Mouse (Mus musculus) embryonic facial prominence, embryonic 14.5 days (tissue): ENCODE measurements around the gene Sntb2. TPM values are rescaled to one million over a fixed set of nuclear protein-coding genes. Genes with fewer than 3 reads are reported as not detected.

Experiments
- ATAC-seq: fragments of 200-750 bp; cut with Nextera tagmentation; 2 replicates; pipeline ENCODE4 v1.8.0; 2017; ENCODE audit warnings: low read depth, moderate number of reproducible peaks, moderate TSS enrichment
- DNase-seq: peaks from one replicate; pipeline ENCODE4 v3.0.0-alpha.2; 2015; ENCODE audit warnings: low spot score
- H3K27ac ChIP-seq: fragments of 300-500 bp; sonication (generic); replicated peaks from 2 replicates; pipeline ENCODE4 v1.5.1; 2014; ENCODE audit warnings: low read depth, mild to moderate bottlenecking, low read length, moderate library complexity
- H3K27me3 ChIP-seq: fragments of 300-500 bp; sonication (generic); replicated peaks from 2 replicates; pipeline ENCODE4 v1.6.1; 2014; ENCODE audit warnings: low read length; ENCODE audit not compliant: control insufficient read depth, insufficient read depth
- H3K36me3 ChIP-seq: fragments of 300-500 bp; sonication (generic); 2 replicates; pipeline ENCODE4 v1.6.1; 2014; ENCODE audit warnings: low read length, mixed read lengths; ENCODE audit not compliant: control insufficient read depth, insufficient read depth
- H3K4me1 ChIP-seq: fragments of 300-500 bp; sonication (generic); 2 replicates; pipeline ENCODE4 v1.6.1; 2014; ENCODE audit warnings: antibody characterized with exemption, low read length; ENCODE audit not compliant: control insufficient read depth, insufficient read depth
- H3K4me2 ChIP-seq: fragments of 300-500 bp; sonication (generic); 2 replicates; pipeline ENCODE4 v1.6.1; 2014; ENCODE audit warnings: low read depth, mild to moderate bottlenecking, low read length, moderate library complexity, mixed read lengths
- H3K4me3 ChIP-seq: fragments of 300-500 bp; sonication (generic); 2 replicates; pipeline ENCODE4 v1.5.1; 2014; ENCODE audit warnings: low read depth, mild to moderate bottlenecking, low read length
- H3K9ac ChIP-seq: fragments of 300-500 bp; sonication (generic); 2 replicates; pipeline ENCODE4 v1.6.1; 2014; ENCODE audit warnings: low read depth, mild to moderate bottlenecking, low read length, moderate library complexity, mixed read lengths
- H3K9me3 ChIP-seq: fragments of 300-500 bp; sonication (generic); 2 replicates; pipeline ENCODE4 v1.6.1; 2016; ENCODE audit warnings: low read length; ENCODE audit not compliant: control insufficient read depth
- WGBS: fragments of 180-500 bp; shearing (Covaris S2); extraction: QIAGEN DNeasy Blood & Tissue Kit; methylation state at CpG from one replicate; pipeline ENCODE4 v1.1.7; 2014; 5-methylcytosine and 5-hydroxymethylcytosine counted together
- polyA plus RNA-seq: library from polyadenylated mRNA; unstranded; fragments of >200 nt; fragmentation: Nextera tagmentation; extraction: Ambion mirVana; gene quantifications from 2 replicates; pipeline ENCODE4 v1.2.1, GENCODE M21; 2014

The Sntb2 gene
- polyA plus RNA-seq, 1 experiment from 2014 or later, result 16.3 TPM

DNA sequence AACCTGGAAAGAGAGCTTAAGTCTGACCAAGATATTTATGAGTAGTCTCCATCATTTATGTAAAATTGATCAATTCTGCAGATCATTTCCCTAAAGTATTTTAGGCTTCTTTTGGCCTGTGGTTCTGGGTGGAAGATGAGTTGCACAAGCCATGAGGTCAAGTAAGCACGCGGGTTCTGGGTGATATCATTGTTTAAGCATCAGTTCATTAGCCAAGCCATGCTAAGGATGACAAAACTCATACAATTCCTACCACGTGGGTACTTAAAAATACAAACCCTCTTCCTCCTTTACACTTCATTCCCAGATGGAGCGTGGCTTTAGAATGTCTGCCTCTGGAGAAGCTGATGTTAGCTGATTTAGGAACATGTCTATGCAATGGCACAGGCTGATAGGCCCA, 18.0 kb downstream of the Sntb2 start:
- WGBS, result 76% methylated on average over 4 of the region's 4 CpGs

DNA sequence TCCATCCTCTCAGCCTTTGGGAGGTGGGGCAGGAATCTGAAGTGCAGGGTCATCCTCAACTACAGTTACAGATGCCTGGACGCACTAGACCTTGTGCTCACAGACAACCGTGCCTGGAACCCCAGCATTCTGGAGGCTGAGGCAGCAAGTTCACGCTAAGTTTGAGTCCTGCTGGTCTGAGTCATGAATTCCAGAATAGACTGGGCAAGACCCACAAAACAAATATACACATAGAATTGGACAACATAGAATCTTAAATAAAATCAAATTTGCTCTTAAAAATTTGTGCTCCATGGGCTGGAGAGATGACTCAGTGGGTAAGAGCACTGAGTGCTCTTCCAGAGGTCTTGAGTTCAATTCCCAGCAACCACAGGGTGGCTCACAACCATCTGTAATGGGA, 21.5 kb downstream of the Sntb2 start:
- 74% methylated on average over 3 of the region's 3 CpGs for WGBS
- H3K27me3 ChIP-seq, result no peaks in the 10 kb centered on the region
- H3K36me3 ChIP-seq, result no peaks in the 10 kb centered on the region
- no peak overlapping the region for H3K4me3 ChIP-seq
- H3K9ac ChIP-seq, result no peak overlapping the region
- DNase-seq (no peak), ATAC-seq (no peak)
- no peak overlapping the region for H3K27ac ChIP-seq
- H3K9me3 ChIP-seq, result no peaks in the 10 kb centered on the region
- H3K4me1 ChIP-seq, result peaks cover 2% of the 10 kb centered on the region; the same call in 1 of the 2 replicates
- no peak overlapping the region for H3K4me2 ChIP-seq

More for the DNA sequence above, 18.0 kb downstream of the Sntb2 start:
- H3K4me3 ChIP-seq, result no peak overlapping the region
- no peaks in the 10 kb centered on the region for H3K4me1 ChIP-seq
- H3K9ac ChIP-seq, result no peak overlapping the region
- no peaks in the 10 kb centered on the region for H3K27me3 ChIP-seq
- no peaks in the 10 kb centered on the region for H3K36me3 ChIP-seq
- no peak overlapping the region for H3K4me2 ChIP-seq
- DNase-seq, result no peak
- H3K27ac ChIP-seq, result no peak overlapping the region
- no peak for ATAC-seq
- H3K9me3 ChIP-seq, result no peaks in the 10 kb centered on the region

DNA sequence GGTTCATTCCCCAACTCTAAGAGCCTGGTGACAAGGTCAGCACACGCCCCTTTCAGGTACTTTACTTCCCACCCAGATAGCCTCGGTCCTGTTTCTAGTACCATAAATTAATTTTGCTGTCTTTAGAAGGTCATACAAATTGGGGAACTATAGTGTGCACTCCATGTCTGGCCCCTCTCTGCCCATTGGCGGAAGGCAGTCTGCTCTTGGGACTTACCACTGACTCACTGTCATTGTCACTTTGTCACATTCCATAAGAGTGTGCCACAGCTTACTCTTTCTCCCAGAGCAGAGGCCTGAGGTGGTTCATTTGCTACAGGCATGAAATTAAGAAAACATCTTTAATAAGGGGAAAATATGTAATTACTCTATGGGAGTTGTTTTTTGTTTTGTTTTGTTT, 22.7 kb downstream of the Sntb2 start:
- ATAC-seq (no peak), DNase-seq (no peak)
- Histone ChIP-seq H3K4me1 (peaks cover 6% of the 10 kb centered on the region; the same call in 1 of the 2 replicates), H3K9ac (no peak overlapping the region), H3K27ac (no peak overlapping the region), H3K36me3 (no peaks in the 10 kb centered on the region), H3K4me3 (no peak overlapping the region), H3K27me3 (no peaks in the 10 kb centered on the region), H3K4me2 (no peak overlapping the region), H3K9me3 (no peaks in the 10 kb centered on the region)
- 89% methylated on average over 3 of the region's 3 CpGs for WGBS

DNA sequence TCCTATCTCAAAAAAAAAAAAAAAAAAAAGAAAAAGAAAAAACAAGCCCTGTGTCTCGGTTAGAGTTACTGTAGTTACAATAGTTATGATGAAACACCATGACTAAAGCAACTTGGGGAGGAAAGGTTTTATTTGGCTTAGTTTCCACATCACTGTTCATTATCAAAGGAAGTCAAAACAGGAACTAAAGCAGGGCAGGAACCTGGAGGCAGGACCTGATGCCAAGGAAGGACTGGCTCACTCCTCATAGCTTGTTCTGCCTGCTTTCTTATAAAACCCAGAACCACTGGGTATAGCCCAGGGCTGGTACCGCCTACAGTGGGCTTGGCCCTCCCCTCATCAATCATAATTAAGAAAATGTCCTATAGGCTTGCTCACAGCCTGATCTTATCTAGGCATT, 24.1 kb downstream of the Sntb2 start:
- Histone ChIP-seq H3K9ac (no peak overlapping the region), H3K36me3 (no peaks in the 10 kb centered on the region), H3K9me3 (no peaks in the 10 kb centered on the region), H3K4me3 (no peak overlapping the region), H3K27ac (no peak overlapping the region), H3K4me1 (peaks cover 6% of the 10 kb centered on the region; the same call in 1 of the 2 replicates), H3K27me3 (no peaks in the 10 kb centered on the region), H3K4me2 (no peak overlapping the region)
- ATAC-seq (no peak), DNase-seq (no peak)
- WGBS, result 84% methylated on average over 2 of the region's 2 CpGs

DNA sequence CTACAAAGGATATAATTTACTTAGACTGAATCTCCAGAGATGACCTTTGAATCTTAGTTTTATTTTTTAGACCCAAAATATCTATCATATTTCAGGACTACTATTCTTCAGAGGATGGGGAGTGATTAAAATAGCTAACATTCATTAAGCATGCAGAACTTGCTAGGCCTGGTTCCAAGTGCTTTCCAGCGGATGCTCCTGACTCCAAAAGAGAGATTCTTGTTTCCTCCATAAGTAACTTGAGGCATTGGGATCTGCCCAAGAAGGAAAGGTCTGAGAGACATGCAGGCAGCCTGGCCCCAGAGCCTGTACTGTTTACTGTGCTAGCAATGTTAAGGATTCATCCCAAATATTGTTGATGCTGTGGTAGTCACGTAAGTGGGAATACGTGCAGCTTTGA, 26.8 kb downstream of the Sntb2 start:
- Histone ChIP-seq H3K9me3 (no peaks in the 10 kb centered on the region), H3K4me1 (peaks cover 6% of the 10 kb centered on the region; the same call in 1 of the 2 replicates), H3K27ac (no peak overlapping the region), H3K36me3 (no peaks in the 10 kb centered on the region), H3K27me3 (no peaks in the 10 kb centered on the region), H3K9ac (no peak overlapping the region), H3K4me2 (no peak overlapping the region), H3K4me3 (no peak overlapping the region)
- ATAC-seq (no peak), DNase-seq (peak; percentile 69)
- WGBS, result 67% methylated on average over 3 of the region's 3 CpGs

DNA sequence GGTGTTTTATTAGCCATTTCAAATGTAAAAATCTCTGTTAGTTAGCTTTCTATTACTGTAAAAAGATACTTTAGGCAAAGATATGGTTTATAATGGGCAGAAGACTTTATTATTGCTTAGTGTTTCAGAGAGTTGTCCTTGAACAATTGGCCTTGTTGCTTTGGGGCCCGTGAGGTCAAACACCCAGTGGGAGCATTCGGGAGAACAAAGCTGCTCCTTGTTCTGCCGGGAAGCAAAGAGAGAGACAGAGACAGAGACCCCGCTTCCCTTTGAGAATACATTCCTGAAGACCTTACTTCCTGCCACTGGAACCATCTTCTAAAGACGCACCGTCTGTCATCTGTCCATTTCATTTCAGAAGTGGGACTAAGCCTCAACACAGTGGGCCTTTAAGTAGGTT, 27.8 kb downstream of the Sntb2 start:
- Histone ChIP-seq H3K9ac (no peak overlapping the region), H3K4me1 (peaks cover 6% of the 10 kb centered on the region; the same call in 1 of the 2 replicates), H3K27ac (no peak overlapping the region), H3K4me2 (no peak overlapping the region), H3K36me3 (no peaks in the 10 kb centered on the region), H3K27me3 (no peaks in the 10 kb centered on the region), H3K4me3 (no peak overlapping the region), H3K9me3 (no peaks in the 10 kb centered on the region)
- ATAC-seq, result no peak
- WGBS, result 31% methylated on average over 6 of the region's 6 CpGs
- no peak for DNase-seq

DNA sequence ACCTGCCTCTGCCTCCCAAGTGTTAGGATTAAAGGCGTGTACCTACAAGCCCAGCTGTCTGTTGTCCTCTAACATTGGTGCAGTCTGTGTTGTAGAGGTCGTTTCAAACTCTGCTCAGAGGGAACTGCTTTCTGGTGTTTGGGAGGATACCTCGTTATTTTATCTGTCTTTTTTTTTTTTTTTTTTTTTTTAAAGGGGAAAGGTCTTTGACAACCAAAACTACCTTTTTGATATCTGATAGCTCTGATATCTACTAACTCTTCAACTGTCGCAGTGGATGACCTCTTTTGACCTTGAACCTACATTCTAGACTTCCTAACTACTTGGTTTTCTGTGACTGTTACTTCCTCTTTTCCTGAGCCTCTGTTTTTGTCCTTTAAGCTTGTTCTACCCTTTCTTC, 29.0 kb downstream of the Sntb2 start:
- H3K9me3 ChIP-seq, result no peaks in the 10 kb centered on the region
- ATAC-seq (no peak), DNase-seq (no peak)
- no peak overlapping the region for H3K27ac ChIP-seq
- H3K27me3 ChIP-seq, result no peaks in the 10 kb centered on the region
- H3K36me3 ChIP-seq, result no peaks in the 10 kb centered on the region
- peaks cover 6% of the 10 kb centered on the region; the same call in 1 of the 2 replicates for H3K4me1 ChIP-seq
- 54% methylated on average over 4 of the region's 4 CpGs for WGBS
- no peak overlapping the region for H3K4me3 ChIP-seq
- no peak overlapping the region for H3K4me2 ChIP-seq
- no peak overlapping the region for H3K9ac ChIP-seq

DNA sequence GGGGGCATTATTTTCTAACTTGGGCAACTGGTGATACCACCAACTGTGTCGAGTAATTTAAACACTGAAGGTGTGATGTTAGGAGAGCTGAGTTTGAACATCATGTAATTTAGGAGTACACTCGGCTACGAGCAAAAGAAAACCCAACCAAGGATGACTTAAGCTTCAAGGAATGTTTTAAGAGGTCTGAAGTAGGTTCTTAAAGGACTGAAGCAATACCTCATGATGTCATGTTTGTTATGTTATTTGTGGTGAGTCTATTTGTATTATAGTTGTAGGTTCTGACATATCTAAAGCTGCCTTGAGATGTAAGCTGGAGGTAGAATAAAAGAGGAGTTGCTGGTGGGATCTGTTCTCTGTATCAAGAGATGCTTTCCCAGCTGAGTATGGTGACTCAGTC, 34.4 kb downstream of the Sntb2 start:
- no peaks in the 10 kb centered on the region for H3K36me3 ChIP-seq
- no peak overlapping the region for H3K27ac ChIP-seq
- H3K4me1 ChIP-seq, result 0 out of 2 replicates have a peak, but pooled peaks cover 4% of the 10 kb centered on the region
- no peak for DNase-seq
- H3K27me3 ChIP-seq, result no peaks in the 10 kb centered on the region
- H3K9ac ChIP-seq, result no peak overlapping the region
- ATAC-seq, result no peak
- no peaks in the 10 kb centered on the region for H3K9me3 ChIP-seq
- 76% methylated on average over 3 of the region's 3 CpGs for WGBS
- no peak overlapping the region for H3K4me2 ChIP-seq
- H3K4me3 ChIP-seq, result no peak overlapping the region

DNA sequence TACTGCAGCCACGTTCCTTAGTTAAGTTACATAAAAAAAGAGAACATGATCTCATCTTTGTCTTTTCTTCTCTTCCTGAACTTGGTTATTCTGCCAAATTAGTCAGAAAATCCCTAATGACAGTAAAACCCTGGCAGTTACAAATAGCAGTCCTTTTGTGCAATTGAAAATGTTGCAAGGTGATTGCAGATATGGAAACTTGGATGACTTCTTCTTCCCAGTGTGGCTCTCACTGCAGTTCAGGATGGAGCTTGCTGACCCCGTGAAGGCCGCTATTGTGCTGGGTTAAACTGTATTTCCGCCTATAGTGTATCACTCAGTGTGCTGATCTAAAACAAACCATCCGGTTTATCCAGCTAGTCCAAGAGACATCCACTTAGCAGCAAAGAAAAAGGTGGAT, 36.4 kb downstream of the Sntb2 start:
- no peak overlapping the region for H3K9ac ChIP-seq
- DNase-seq (peak; percentile 29), ATAC-seq (no peak)
- no peaks in the 10 kb centered on the region for H3K36me3 ChIP-seq
- H3K4me1 ChIP-seq, result 0 out of 2 replicates have a peak, but pooled peaks cover 11% of the 10 kb centered on the region
- H3K27me3 ChIP-seq, result no peaks in the 10 kb centered on the region
- no peaks in the 10 kb centered on the region for H3K9me3 ChIP-seq
- 0 out of 2 replicates have a peak overlapping the region, but pooled peaks have one; percentile 23 for H3K27ac ChIP-seq
- H3K4me2 ChIP-seq, result no peak overlapping the region
- no peak overlapping the region for H3K4me3 ChIP-seq
- WGBS, result 58% methylated on average over 5 of the region's 5 CpGs
